Mouse (Mus musculus) MEL (cell line): Measurements from ENCODE around the gene N4bp2l1. TPM values are rescaled to one million over a fixed set of nuclear protein-coding genes. Genes with fewer than 3 reads are reported as not detected.

Experiments used
- DNase-seq: peaks from one replicate; pipeline ENCODE4 v3.0.0; 2011; ENCODE audit warnings: low read depth, low spot score
- H3K27ac ChIP-seq: 2 replicates; pipeline ENCODE4 v1.5.1; 2012; ENCODE audit warnings: low read depth, mild to moderate bottlenecking, control low read depth, low read length, moderate library complexity; ENCODE audit not compliant: control insufficient read depth
- H3K27me3 ChIP-seq, 2 experiments: fragments of 150-350 bp in 1 of 2; sonication (generic) in 1 of 2; 2 replicates each; pipeline ENCODE4 v1.6.1; 2012; ENCODE audit warnings: low read length in 2 of 2, mild to moderate bottlenecking in 2 of 2, improper control_type of control experiment in 1 of 2, moderate library complexity in 1 of 2; ENCODE audit not compliant: insufficient read depth in 2 of 2, control insufficient read depth in 1 of 2
- H3K36me3 ChIP-seq, 2 experiments: 2 replicates each; pipeline ENCODE4 v1.6.1; 2012 to 2014; ENCODE audit warnings: low read length in 2 of 2, improper control_type of control experiment in 1 of 2, inconsistent platforms in 1 of 2, mild to moderate bottlenecking in 1 of 2; ENCODE audit not compliant: insufficient read depth in 2 of 2, control insufficient read depth in 1 of 2
- H3K4me1 ChIP-seq, 2 experiments: fragments of 150-350 bp in 1 of 2; sonication (generic) in 1 of 2; 2 replicates each; pipeline ENCODE4 v1.6.1; 2012; ENCODE audit warnings: low read length in 2 of 2, improper control_type of control experiment in 1 of 2, mild to moderate bottlenecking in 1 of 2; ENCODE audit not compliant: insufficient read depth in 2 of 2, control insufficient read depth in 1 of 2
- H3K4me3 ChIP-seq, 2 experiments: fragments of 150-350 bp in 1 of 2; sonication (generic) in 1 of 2; 2 replicates each; pipeline ENCODE4 v1.5.1; 2012; ENCODE audit warnings: low read depth in 2 of 2, low read length in 2 of 2, mild to moderate bottlenecking in 2 of 2, moderate library complexity in 2 of 2, control low read depth in 1 of 2, improper control_type of control experiment in 1 of 2; ENCODE audit not compliant: control insufficient read depth in 1 of 2, insufficient read depth in 1 of 2
- H3K79me2 ChIP-seq: 2 replicates; pipeline ENCODE4 v1.6.1; 2012; ENCODE audit warnings: mild to moderate bottlenecking, low read length, moderate library complexity; ENCODE audit not compliant: control insufficient read depth, poor library complexity, insufficient read depth
- H3K9ac ChIP-seq: 2 replicates; pipeline ENCODE4 v1.6.1; 2012; ENCODE audit warnings: low read depth, mild to moderate bottlenecking, control low read depth, low read length, moderate library complexity; ENCODE audit not compliant: control insufficient read depth, poor library complexity, severe bottlenecking
- H3K9me3 ChIP-seq: fragments of 150-350 bp; sonication (generic); replicated peaks from 2 replicates; pipeline ENCODE4 v1.6.1; 2012; ENCODE audit warnings: mild to moderate bottlenecking, low read length, improper control_type of control experiment, moderate library complexity; ENCODE audit not compliant: insufficient read depth
- BHLHE40 ChIP-seq: IDR thresholded peaks from 2 replicates; pipeline ENCODE4 v1.6.1; 2012; ENCODE audit warnings: low read depth, mild to moderate bottlenecking, inconsistent platforms, low read length, improper control_type of control experiment, borderline replicate concordance
- CTCF ChIP-seq, 3 experiments: IDR thresholded peaks in 2 of 3; conservative IDR thresholded peaks in 1 of 3; 2 replicates each; pipeline ENCODE4 v1.5.1; 2011 to 2012; ENCODE audit warnings: low read length in 3 of 3, low read depth in 2 of 3, mild to moderate bottlenecking in 2 of 3, improper control_type of control experiment in 1 of 3, inconsistent platforms in 1 of 3, mixed read lengths in 1 of 3, moderate library complexity in 1 of 3; ENCODE audit not compliant: control insufficient read depth in 1 of 3, insufficient read depth in 1 of 3, poor library complexity in 1 of 3, severe bottlenecking in 1 of 3
- ELF1 ChIP-seq: IDR thresholded peaks from 2 replicates; pipeline ENCODE4 v1.6.1; 2014; ENCODE audit warnings: low read depth, mild to moderate bottlenecking, inconsistent platforms, low read length, improper control_type of control experiment, moderate library complexity
- EP300 ChIP-seq, 2 experiments: IDR thresholded peaks; 2 replicates each; pipeline ENCODE4 v1.6.1; 2011; ENCODE audit warnings: improper control_type of control experiment in 2 of 2, low read length in 2 of 2, low read depth in 1 of 2, mild to moderate bottlenecking in 1 of 2
- GABPA ChIP-seq: IDR thresholded peaks from 2 replicates; pipeline ENCODE4 v1.6.1; 2012; ENCODE audit warnings: low read depth, mild to moderate bottlenecking, inconsistent platforms, low read length, improper control_type of control experiment, moderate library complexity
- KAT2A ChIP-seq: conservative IDR thresholded peaks from 2 replicates; pipeline ENCODE4 v1.6.1; 2012; ENCODE audit warnings: low read depth, low read length, improper control_type of control experiment, inconsistent platforms
- MAZ ChIP-seq: IDR thresholded peaks from 2 replicates; pipeline ENCODE4 v1.6.1; 2012; ENCODE audit warnings: low read depth, mild to moderate bottlenecking, inconsistent platforms, low read length, improper control_type of control experiment
- MEF2A ChIP-seq: IDR thresholded peaks from 2 replicates; pipeline ENCODE4 v1.6.1; 2014; ENCODE audit warnings: low read depth, mild to moderate bottlenecking, inconsistent platforms, low read length, improper control_type of control experiment; ENCODE audit not compliant: poor library complexity, insufficient replicate concordance, severe bottlenecking; ENCODE audit errors: extremely low read depth
- MXI1 ChIP-seq: IDR thresholded peaks from 2 replicates; pipeline ENCODE4 v1.6.1; 2011; ENCODE audit warnings: mild to moderate bottlenecking, low read depth, low read length, improper control_type of control experiment
- POLR2AphosphoS2 ChIP-seq: IDR thresholded peaks from 2 replicates; pipeline ENCODE4 v1.6.1; 2011; ENCODE audit warnings: low read length, improper control_type of control experiment
- RAD21 ChIP-seq: IDR thresholded peaks from 2 replicates; pipeline ENCODE4 v1.6.1; 2011; ENCODE audit warnings: mild to moderate bottlenecking, low read depth, low read length, improper control_type of control experiment
- TCF12 ChIP-seq: IDR thresholded peaks from 2 replicates; pipeline ENCODE4 v1.6.1; 2014; ENCODE audit warnings: low read depth, mild to moderate bottlenecking, inconsistent platforms, low read length, improper control_type of control experiment, moderate library complexity
- ZNF384 ChIP-seq: IDR thresholded peaks from 2 replicates; pipeline ENCODE4 v1.6.1; 2012; ENCODE audit warnings: low read depth, mild to moderate bottlenecking, inconsistent platforms, low read length, improper control_type of control experiment
- polyA plus RNA-seq, 2 experiments: library from polyadenylated mRNA; stranded (reverse) in 1 of 2; unstranded in 1 of 2; fragments of >175 nt in 1 of 2; fragments of >200 nt in 1 of 2; gene quantifications; 2 replicates each; pipeline versions ENCODE4 v1.2.1 to v1.2.4; 2012; ENCODE audit warnings: low replicate concordance in 2 of 2, low read depth in 1 of 2; ENCODE audit not compliant: insufficient read length in 2 of 2, insufficient read depth in 1 of 2, missing spikeins in 1 of 2
- total RNA-seq: library from RNA; depleted of rRNA; stranded (reverse); fragments of 300-350 nt; gene quantifications from 2 replicates; pipeline ENCODE4 v1.2.3, GENCODE M21; 2012

N4bp2l1 gene
- total and polyA plus RNA-seq, 3 experiments = 2.6 to 15.0 TPM; not detected in 1

- H3K4me1 ChIP-seq = no peaks in the 10 kb centered on the region
- H3K27ac ChIP-seq = no peak overlapping the region
- no peak for DNase-seq
- no peaks in the 10 kb centered on the region for H3K9me3 ChIP-seq
- peaks cover 0 to 11% of the 10 kb centered on the region in 2 experiments; a peak in 1 of 4 replicates for H3K36me3 ChIP-seq
- H3K79me2 ChIP-seq = no peaks in the 10 kb centered on the region
- no peak overlapping the region for H3K9ac ChIP-seq
- H3K4me3 ChIP-seq = no peak overlapping the region
- TF ChIP-seq KAT2A (no peak), CTCF (IDR thresholded peaks at IDR 0.05 in 2 of 3, conservative IDR thresholded peaks at IDR 0.05 in 1 of 3; ENCODE audit: control insufficient read depth in 1 of 3, insufficient read depth in 1 of 3, low read depth in 2 of 3, low read length in 3 of 3, poor library complexity in 1 of 3, severe bottlenecking in 1 of 3) (no peak), ELF1 (no peak), BHLHE40 (no peak)
- no peaks in the 10 kb centered on the region for H3K27me3 ChIP-seq
Observed at GRCm38 (mm10) chr5:150561376-150561775, 35.6 kb downstream of the N4bp2l1 start.

GRCm38 (mm10) chr5:150560851-150561250 lies 36.1 kb downstream of the N4bp2l1 start:
- TF ChIP-seq EP300 (IDR thresholded peaks at IDR 0.05; ENCODE audit: low read depth in 1 of 2, low read length in 2 of 2) (no peak), ZNF384 (peak; percentile 58), GABPA (no peak), RAD21 (no peak), CTCF (IDR thresholded peaks at IDR 0.05 in 2 of 3, conservative IDR thresholded peaks at IDR 0.05 in 1 of 3; ENCODE audit: control insufficient read depth in 1 of 3, insufficient read depth in 1 of 3, low read depth in 2 of 3, low read length in 3 of 3, poor library complexity in 1 of 3, severe bottlenecking in 1 of 3) (peak in 1 of 3 experiments; percentile 1; a peak in 1 of 6 replicates)
- H3K4me1 ChIP-seq = no peaks in the 10 kb centered on the region
- H3K9me3 ChIP-seq = no peaks in the 10 kb centered on the region
- no peak overlapping the region for H3K27ac ChIP-seq
- H3K36me3 ChIP-seq = peaks cover 0 to 11% of the 10 kb centered on the region in 2 experiments; a peak in 1 of 4 replicates
- H3K4me3 ChIP-seq = no peak overlapping the region
- no peaks in the 10 kb centered on the region for H3K27me3 ChIP-seq
- H3K79me2 ChIP-seq = no peaks in the 10 kb centered on the region
- no peak for DNase-seq
- no peak overlapping the region for H3K9ac ChIP-seq

GRCm38 (mm10) chr5:150559519-150560103 lies 37.4 kb downstream of the N4bp2l1 start:
- Histone ChIP-seq H3K79me2 (no peaks in the 10 kb centered on the region), H3K27me3 (no peaks in the 10 kb centered on the region), H3K36me3 (peaks cover 0 to 11% of the 10 kb centered on the region in 2 experiments; a peak in 1 of 4 replicates), H3K4me3 (no peak overlapping the region), H3K4me1 (no peaks in the 10 kb centered on the region), H3K9me3 (no peaks in the 10 kb centered on the region), H3K27ac (no peak overlapping the region), H3K9ac (no peak overlapping the region)
- no peak for TF ChIP-seq MXI1
- no peak for TF ChIP-seq MAZ
- TF ChIP-seq POLR2AphosphoS2 = no peak
- no peak for TF ChIP-seq MEF2A
- TF ChIP-seq ELF1 = no peak
- TF ChIP-seq EP300 (IDR thresholded peaks at IDR 0.05; ENCODE audit: low read depth in 1 of 2, low read length in 2 of 2) = no peak
- TF ChIP-seq TCF12 = no peak
- no peak for TF ChIP-seq KAT2A
- DNase-seq = no peak
